Mouse (Mus musculus) erythroblast, embryonic 14.5 days (primary cell): Measurements from ENCODE around the gene Gm45808.

Experiments
- GATA1 ChIP-seq: IDR thresholded peaks from 2 replicates; pipeline ENCODE4 v1.6.1; 2012; ENCODE audit warnings: low read length, inconsistent platforms, mixed read lengths
- TAL1 ChIP-seq: IDR thresholded peaks from 3 replicates; pipeline ENCODE4 v1.6.1; 2012; ENCODE audit warnings: low read length, inconsistent platforms, mixed read lengths

DNA sequence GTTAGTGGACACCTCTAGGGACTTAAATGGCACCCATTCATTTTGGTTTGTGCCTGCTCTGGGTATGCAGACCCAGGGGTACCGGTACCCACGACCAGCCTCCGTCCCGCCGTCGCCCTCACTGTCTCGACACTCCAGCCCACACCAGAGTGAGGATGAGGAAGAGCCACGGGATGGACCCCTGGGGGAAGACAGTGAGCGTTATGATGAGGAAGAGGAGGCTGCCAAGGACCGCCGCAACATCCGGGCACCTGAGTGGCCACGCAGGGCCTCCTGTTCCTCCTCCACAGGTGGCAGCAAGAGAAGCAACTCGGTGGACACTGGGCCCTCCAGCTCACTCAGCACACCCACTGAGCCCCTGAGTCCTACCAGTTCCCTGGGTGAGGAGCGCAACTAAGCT, 31.6 kb downstream of the Gm45808 start:
- no peak for TF ChIP-seq TAL1
- no peak for TF ChIP-seq GATA1
